Mouse (Mus musculus): ENCODE measurements around the gene Nat8l. TPM values are rescaled to one million over a fixed set of nuclear protein-coding genes. Genes with fewer than 3 reads are reported as not detected.
A peak's percentile ranks its signal among the peaks of the same experiment; 100 is the strongest.

The Nat8l gene
- total RNA-seq, 2 experiments from 2014 or later: 19.6 to 30.1 TPM

DNA sequence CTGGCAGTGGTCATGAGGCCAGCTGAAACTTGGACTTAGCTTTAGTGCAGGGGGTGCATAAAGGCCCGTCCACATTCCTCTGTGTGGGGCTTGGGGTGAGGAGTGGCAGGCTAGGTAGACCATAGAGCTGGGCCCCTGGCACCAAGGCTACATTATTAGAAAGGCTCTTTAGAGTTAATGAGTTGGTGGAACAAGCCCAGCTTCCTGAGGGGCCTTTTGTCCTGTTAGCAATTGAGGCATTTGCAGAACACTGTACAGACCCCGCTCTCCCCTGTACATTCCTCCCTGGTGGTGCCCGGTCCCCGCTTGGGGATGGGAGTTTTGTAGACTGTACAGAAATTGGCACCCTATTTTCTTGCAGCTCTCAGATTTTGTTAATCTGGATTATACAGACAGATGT is 6.9 kb downstream of the Nat8l start:
- no peak for DNase-seq

GRCm38 (mm10) chr5:34004618-34005017 is 8.8 kb downstream of the Nat8l start:
- DNase-seq: peak; percentile 60

DNA sequence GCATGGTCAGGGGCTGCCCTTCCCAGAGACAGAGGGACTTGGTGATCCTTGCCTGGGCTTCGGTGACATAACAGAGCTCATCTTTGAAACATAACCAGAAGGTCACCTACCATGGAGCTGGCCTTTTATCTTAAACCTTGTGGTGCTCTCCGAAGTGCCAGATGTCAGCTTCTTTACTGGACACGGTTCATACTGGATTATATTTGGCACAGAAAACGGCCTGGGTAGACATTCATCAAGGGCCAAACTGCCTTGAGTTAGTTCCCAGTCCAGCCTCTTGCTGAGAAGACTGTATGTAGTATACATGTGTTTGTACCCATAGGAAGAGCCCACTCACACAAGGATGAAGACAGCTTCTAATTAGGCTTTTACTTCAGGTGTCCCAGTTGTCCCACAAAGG is 11.0 kb downstream of the Nat8l start:
- DNase-seq: no peak

GRCm38 (mm10) chr5:34007392-34007941 is 11.7 kb downstream of the Nat8l start:
- DNase-seq: no peak

DNA sequence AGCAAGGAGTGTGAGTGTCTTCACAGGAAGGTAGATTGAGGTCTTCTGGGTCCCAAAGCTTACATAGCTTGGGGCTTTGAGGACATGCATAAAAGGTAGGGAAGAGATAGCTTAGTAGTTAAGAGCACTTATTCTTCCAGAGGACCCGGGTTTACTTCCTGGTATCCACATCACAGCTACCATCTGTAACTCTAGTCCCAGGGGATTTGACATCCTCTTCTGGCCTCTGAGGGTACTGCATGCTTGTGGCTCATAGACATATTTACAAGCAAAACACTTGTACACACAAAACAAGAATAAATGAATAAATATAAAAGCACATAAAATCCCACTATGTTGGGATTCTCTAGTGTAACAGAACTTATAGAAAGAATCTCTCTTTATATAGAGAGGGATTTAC is 18.9 kb downstream of the Nat8l start:
- DNase-seq: no peak

DNA sequence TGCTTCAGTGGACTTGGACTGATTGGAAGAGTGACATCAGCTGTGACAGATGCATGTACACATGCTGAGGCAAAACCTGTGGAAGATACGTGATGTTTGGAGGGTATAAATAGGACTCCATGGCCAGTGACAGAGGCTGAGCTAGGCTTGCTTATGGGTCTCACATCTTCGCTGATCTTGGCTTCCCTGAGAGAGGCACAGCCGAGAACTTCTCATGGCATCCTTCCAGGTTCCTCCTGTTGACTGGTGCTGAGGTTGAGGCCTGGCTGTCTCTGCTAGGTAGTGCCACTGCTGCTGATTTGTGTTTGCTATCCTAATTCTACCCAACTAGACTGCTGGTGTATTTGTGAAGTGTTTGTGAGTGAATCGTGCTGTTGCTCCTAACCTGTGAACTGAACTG is 23.2 kb downstream of the Nat8l start:
- no peak for DNase-seq

- DNase-seq: no peak
These were observed 34.3 kb downstream of the Nat8l start for GRCm38 (mm10) chr5:34030101-34030500.

GRCm38 (mm10) chr5:34031022-34031421 is 35.2 kb downstream of the Nat8l start:
- no peak for DNase-seq

GRCm38 (mm10) chr5:34032520-34032919 is 36.7 kb downstream of the Nat8l start:
- DNase-seq: peak; percentile 15

Other genes starting within 250 kb of the Nat8l start
- 100 to 1,000 TPM; 160 to 165 TPM for gene Letm1, start 213.2 kb upstream of the Nat8l start, total RNA-seq (2021)
- 10 to 100 TPM; 54.3 to 71.7 TPM for gene Nsd2, start 175.3 kb upstream of the Nat8l start, total RNA-seq (2021)
- 10 to 100 TPM; 18.2 to 22.7 TPM for gene Nelfa, start 59.6 kb upstream of the Nat8l start, total RNA-seq (2021)
- 10 to 100 TPM; 18.2 to 23.6 TPM for gene Gm1673, start 12.6 kb upstream of the Nat8l start, total RNA-seq (2021)
- 10 to 100 TPM; 37.3 to 40.0 TPM for gene Poln, start 173.5 kb downstream of the Nat8l start, total RNA-seq (2021)
- gene Haus3, start 173.5 kb downstream of the Nat8l start, total RNA-seq (2021): 1 to 10 TPM; 9.3 to 9.8 TPM
- gene Mxd4, start 191.7 kb downstream of the Nat8l start, total RNA-seq (2021): 100 to 1,000 TPM; 140 to 144 TPM